ENCODE assay signal across 8 mouse cellular contexts in the genomic region with DNA sequence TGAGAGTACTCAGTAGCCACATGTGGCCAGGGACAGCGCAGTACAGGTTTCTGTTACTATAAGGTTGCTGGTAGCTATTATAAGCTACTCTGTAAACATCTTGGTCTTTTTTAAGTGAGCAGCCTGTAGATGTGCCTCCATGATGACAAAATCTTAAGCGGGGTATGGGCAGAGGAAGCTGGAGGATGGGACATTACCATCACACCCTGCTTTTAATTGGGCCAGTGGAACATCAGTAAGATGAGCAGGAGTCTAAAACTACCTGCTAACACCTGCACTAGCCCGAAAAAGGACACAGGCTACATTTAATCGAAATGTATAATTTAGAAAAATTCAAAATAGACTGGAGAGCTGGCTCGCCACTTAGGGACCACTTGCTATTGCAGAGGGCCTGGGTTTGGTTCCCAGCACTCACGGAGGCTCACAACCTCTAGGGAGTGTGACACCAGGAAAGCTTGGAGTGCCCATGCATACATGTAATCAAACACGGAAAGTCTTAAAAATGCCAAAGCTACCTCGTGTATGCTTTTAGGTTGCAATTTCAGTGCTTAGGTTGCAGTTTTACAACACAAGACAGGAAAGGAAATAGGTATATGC. TPM values are rescaled to one million over a fixed set of nuclear protein-coding genes. Genes with fewer than 3 reads are reported as not detected.
A peak's percentile ranks its signal among the peaks of the same experiment; 100 is the strongest.
DNase-seq lines count a peak whose midpoint lies in the region; ATAC-seq and TF ChIP-seq lines count a peak whose summit lies in the region.

No protein-coding gene starts in this region.

- peak overlapping the region; percentile 96 for H3K4me3 ChIP-seq in heart, postnatal 0 days (ENCODE audit: low read depth, low read length)
- H3K4me3 ChIP-seq in hindbrain, embryonic 16.5 days (ENCODE audit: low read length), result no peak overlapping the region
- H3K4me3 ChIP-seq in midbrain, embryonic 14.5 days (replicated peaks; ENCODE audit: low read depth, low read length), result peak overlapping the region; percentile 83; the same call in 1 of the 2 replicates

- H3K9me3 ChIP-seq in heart, postnatal 0 days (replicated peaks; ENCODE audit: control insufficient read depth, low read length), result no peaks in the 10 kb centered on the region
- H3K9me3 ChIP-seq in hindbrain, embryonic 16.5 days (ENCODE audit: control insufficient read depth, low read length), result no peaks in the 10 kb centered on the region
- H3K9me3 ChIP-seq in midbrain, embryonic 14.5 days (ENCODE audit: control insufficient read depth, low read length), result no peaks in the 10 kb centered on the region

- WGBS in heart, postnatal 0 days, result 86% methylated on average over 8 of the region's 8 CpGs
- 92% methylated on average over 8 of the region's 8 CpGs for WGBS in hindbrain, embryonic 16.5 days
- 91% methylated on average over 8 of the region's 8 CpGs for WGBS in midbrain, embryonic 14.5 days

- no peak for TF ChIP-seq EP300 in heart, postnatal 0 days (IDR thresholded peaks at IDR 0.05; ENCODE audit: low read depth)

- H3K9ac ChIP-seq in heart, postnatal 0 days (replicated peaks; ENCODE audit: low read depth, low read length), result no peak overlapping the region
- H3K9ac ChIP-seq in hindbrain, embryonic 16.5 days (ENCODE audit: low read depth, low read length), result no peak overlapping the region
- no peak overlapping the region for H3K9ac ChIP-seq in midbrain, embryonic 14.5 days (replicated peaks; ENCODE audit: low read length)

- no peak for ATAC-seq in heart, postnatal 0 days (ENCODE audit: insufficient read depth, low read depth)
- ATAC-seq in hindbrain, embryonic 16.5 days, result no peak
- no peak for ATAC-seq in midbrain, embryonic 14.5 days (ENCODE audit: low FRiP score, low TSS enrichment)

- H3K36me3 ChIP-seq in heart, postnatal 0 days (replicated peaks; ENCODE audit: control insufficient read depth, insufficient read depth, low read length), result peaks cover 22% of the 10 kb centered on the region
- peaks cover 7% of the 10 kb centered on the region; the same call in 1 of the 2 replicates for H3K36me3 ChIP-seq in hindbrain, embryonic 16.5 days (ENCODE audit: control insufficient read depth, insufficient read depth, low read length)
- H3K36me3 ChIP-seq in midbrain, embryonic 14.5 days (ENCODE audit: control insufficient read depth, insufficient read depth, low read length), result peaks cover 25% of the 10 kb centered on the region

- H3K27me3 ChIP-seq in heart, postnatal 0 days (ENCODE audit: control insufficient read depth, insufficient read depth, low read length), result no peaks in the 10 kb centered on the region
- H3K27me3 ChIP-seq in hindbrain, embryonic 16.5 days (replicated peaks; ENCODE audit: control insufficient read depth, insufficient read depth, low read length), result no peaks in the 10 kb centered on the region
- H3K27me3 ChIP-seq in midbrain, embryonic 14.5 days (ENCODE audit: control insufficient read depth, insufficient read depth, low read length), result no peaks in the 10 kb centered on the region

- H3K27ac ChIP-seq in heart, postnatal 0 days (ENCODE audit: low read depth), result no peak overlapping the region
- H3K27ac ChIP-seq in hindbrain, embryonic 16.5 days (ENCODE audit: low read depth, low read length), result no peak overlapping the region
- H3K27ac ChIP-seq in midbrain, embryonic 14.5 days (replicated peaks; ENCODE audit: low read depth, low read length), result no peak overlapping the region

- no peak for TF ChIP-seq CTCF in heart, postnatal 0 days (IDR thresholded peaks at IDR 0.05; ENCODE audit: low read depth)

- H3K4me1 ChIP-seq in heart, postnatal 0 days (ENCODE audit: control insufficient read depth, insufficient read depth), result peaks cover 3% of the 10 kb centered on the region; the same call in 1 of the 2 replicates
- peaks cover 13% of the 10 kb centered on the region for H3K4me1 ChIP-seq in hindbrain, embryonic 16.5 days (ENCODE audit: control insufficient read depth, insufficient read depth, low read depth, low read length)
- peaks cover 13% of the 10 kb centered on the region for H3K4me1 ChIP-seq in midbrain, embryonic 14.5 days (ENCODE audit: control insufficient read depth, insufficient read depth, low read length)

- H3K4me2 ChIP-seq in heart, postnatal 0 days (ENCODE audit: low read depth, low read length), result peak overlapping the region; percentile 81; the same call in 1 of the 2 replicates
- H3K4me2 ChIP-seq in hindbrain, embryonic 16.5 days (ENCODE audit: low read length), result peak overlapping the region; percentile 72; the same call in 1 of the 2 replicates
- H3K4me2 ChIP-seq in midbrain, embryonic 14.5 days (ENCODE audit: low read length), result peak overlapping the region; percentile 83

- no peak for DNase-seq in heart, postnatal 0 days (ENCODE audit: low spot score)
- no peak for DNase-seq in heart, adult 18-20 months
- peak; percentile 74 for DNase-seq in ZHBTc4 (ENCODE audit: low read depth, low spot score)
- DNase-seq in midbrain, embryonic 14.5 days, result no peak
- DNase-seq in frontal cortex, adult 2 months (ENCODE audit: extremely low spot score in 1 of 2, low spot score in 1 of 2), result no peak
- DNase-seq in cerebellum, adult 11-12 months, result no peak
- no peak for DNase-seq in cerebellum, adult 9-10 months

RNA-seq across cellular contexts. Expression of gene Usp46, which starts 26.7 kb away (rescaled TPM):
- 47.3 and 54.5 TPM in 2 replicates for total RNA-seq in heart, postnatal 0 days (2014; rRNA removed; ENCODE audit: low replicate concordance)
- 22.9 and 27.2 TPM in 2 replicates for polyA plus RNA-seq in heart, postnatal 0 days (2015; fragmentation: Nextera tagmentation; extraction: Ambion mirVana)
- total RNA-seq in heart, adult 18-20 months (2021), result 10 to 100 TPM; 34.8 to 38.2 TPM
- polyA plus RNA-seq in hindbrain, embryonic 16.5 days (2015; fragmentation: Nextera tagmentation; extraction: Ambion mirVana), result 37.7 and 40.6 TPM in 2 replicates
- 39.5 and 49.4 TPM in 2 replicates for polyA plus RNA-seq in midbrain, embryonic 14.5 days (2014; fragmentation: Nextera tagmentation; extraction: Ambion mirVana)
- 77.2 and 80.6 TPM in 2 replicates for polyA plus RNA-seq in frontal cortex, adult 2 months (2012; rRNA removed)
